Mouse (Mus musculus) frontal cortex, postnatal 14 days (tissue): ENCODE data around the gene 4931408C20Rik.
A peak's percentile ranks its signal among the peaks of the same experiment; 100 is the strongest.

Source experiments
- DNase-seq, 2 experiments: peaks; one replicate each; pipeline ENCODE4 v3.0.0; 2022; ENCODE audit warnings: low spot score in 2 of 2

4931408C20Rik gene

DNA sequence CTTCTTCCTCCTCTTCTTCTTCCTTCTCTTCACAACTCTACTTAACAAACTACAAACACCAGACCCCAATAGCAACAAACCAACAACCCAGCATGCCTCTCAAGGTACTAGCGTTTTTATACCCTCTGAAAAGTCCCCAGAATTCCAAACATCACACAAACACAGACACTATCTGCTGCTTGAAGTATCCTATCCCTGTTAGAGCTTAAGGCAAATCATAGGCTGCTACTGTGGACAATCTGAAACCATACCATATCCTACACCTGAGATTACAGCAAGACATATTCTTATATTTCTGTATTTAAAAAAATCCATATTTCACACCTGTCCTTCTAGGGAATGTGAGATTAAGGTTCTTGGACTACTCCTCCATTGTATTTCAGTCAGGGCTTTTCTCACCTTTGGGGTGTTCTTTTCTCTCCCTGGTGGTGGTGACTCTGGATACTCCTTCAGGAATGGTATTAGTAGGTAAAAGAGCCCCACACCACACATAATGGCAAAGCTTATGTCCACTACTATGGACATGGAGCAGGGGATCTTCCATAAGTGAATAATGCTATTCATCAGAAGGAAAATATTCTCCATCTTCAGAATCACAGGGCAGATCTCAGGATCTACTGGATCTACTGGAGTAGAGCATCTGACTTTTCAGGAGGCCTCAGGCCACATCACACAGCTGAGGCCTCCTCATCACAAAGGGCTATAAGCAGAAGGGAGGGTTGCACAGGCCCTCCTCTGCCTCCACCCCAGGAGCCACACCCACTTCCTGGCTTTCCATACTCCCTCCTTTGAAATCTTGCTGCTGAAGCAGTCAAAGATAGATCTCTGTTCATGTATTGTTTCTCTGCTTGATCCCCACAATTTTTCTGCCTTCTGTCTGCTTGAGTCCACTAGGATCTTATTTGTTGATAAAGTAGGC lies at the start of gene 4931408C20Rik:
Gene 4931408C20Rik, minus strand, starts transcription at position 619 of the 919 bp plus-strand sequence.
- DNase-seq, result peak in 1 of 2 experiments; percentile 5

- DNase-seq, result no peak
Measured at GRCm38 (mm10) chr1:26687926-26688325, 666 bp upstream of the 4931408C20Rik start.

DNA sequence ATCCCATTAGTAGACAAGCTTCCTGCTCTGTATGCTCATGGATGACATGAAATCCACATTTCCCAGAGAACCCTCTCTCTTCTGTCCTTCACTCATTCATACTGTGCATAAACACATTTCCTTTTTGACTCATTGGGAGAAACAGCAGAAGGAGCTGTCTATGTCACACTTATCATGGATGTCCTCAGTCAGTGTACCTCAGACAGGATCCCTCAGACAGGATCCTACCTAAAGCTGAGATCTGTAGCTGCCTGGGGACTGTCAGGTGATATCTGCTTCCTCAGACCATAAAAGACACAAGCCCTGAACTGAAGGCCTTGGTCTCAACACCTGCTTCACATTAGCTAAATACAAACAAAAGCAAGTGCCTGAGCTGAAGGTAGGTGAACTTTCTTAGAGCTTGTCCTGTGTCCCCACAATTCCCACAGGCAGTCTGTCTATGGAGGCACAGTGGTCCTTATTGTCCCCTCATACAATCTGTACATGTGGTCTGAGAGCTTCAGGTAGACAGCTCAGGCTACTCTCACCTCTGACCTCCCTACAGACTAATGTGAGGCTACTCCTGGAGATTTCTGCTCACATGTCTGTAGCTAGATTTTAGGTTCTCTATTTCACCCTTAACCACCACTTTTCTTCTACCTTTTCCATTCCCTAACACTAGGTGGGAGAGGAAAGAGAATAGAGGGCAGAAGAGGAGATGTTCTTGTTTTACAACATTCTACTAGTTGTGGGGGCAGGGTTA lies 1.1 kb downstream of the 4931408C20Rik start:
- DNase-seq, result no peak

DNA sequence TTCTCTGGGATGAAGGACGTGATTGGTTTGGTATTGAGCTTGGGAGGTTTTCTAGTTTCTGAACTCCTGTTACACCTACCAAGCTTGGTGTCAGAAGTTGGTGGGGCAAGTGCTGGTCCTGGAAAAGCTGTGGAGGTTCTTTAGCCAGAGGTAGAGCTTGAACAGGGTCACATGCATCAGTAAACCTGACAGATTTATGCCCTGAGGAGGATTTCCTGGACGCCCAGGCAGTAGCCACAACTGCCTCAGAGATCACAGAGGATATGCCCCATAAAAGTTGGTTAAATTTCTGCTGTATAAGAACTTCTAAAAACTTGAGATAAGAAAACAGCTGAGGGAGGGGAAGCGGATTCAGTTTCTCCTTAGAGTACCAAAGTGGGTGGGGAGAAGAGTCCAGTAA lies 1.9 kb downstream of the 4931408C20Rik start:
- no peak for DNase-seq

DNA sequence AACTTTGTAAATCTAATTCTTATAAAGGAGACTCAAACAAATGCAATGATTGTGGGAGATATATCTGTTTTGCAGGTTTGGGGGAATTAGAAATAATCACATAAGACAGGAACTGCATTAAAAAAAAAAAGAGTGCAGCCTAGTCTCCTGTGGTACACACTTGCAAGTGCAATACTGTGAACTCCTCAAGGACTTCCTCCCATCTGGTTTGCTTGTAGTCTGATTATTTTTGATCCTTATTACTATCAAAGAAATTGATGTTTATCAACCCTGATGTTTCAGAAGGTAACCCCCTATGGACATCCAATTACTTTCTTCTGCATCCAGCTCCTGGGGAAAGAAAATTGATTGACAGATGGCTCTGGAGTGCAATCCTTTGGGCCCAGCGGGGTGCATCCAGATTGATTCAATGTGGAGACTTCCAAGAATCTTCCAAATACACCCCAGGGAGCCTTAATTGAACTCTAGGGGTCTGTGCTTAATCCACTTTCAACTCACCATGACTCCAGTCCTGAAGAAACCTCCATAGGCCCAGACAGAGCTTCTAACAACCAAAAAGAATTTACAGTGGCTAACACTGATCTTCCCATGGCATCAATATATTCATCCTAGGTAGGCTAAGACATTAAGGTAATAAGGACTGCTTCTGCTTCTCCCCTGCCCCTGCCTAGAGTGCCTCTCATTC lies 37.4 kb downstream of the 4931408C20Rik start:
- DNase-seq, result no peak

DNA sequence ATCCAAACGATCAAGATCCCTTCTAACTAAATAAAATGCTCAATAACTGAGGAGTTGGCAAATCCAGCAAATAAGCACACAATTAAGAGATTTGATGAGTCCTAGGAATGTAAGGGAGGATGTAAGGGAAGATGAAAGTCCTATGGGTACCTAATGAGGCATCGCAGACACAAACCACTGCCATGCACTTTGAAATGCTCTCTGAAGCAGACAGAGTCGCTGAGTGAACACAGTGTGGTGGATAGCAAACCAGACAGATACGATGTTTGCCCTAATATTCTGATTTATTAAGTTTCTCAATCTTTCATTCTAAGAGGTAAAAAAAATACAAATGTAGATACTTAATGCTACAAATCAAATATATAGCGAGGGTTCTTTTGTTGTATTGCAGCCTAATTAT lies 51.2 kb downstream of the 4931408C20Rik start:
- no peak for DNase-seq
